Mouse (Mus musculus): ENCODE results near the gene Mad1l1. TPM values are rescaled to one million over a fixed set of nuclear protein-coding genes. Genes with fewer than 3 reads are reported as not detected.

The Mad1l1 gene
- total RNA-seq, 2 experiments from 2014 or later = 8.4 to 8.5 TPM

GRCm38 (mm10) chr5:140221016-140221650 lies 100.2 kb downstream of the Mad1l1 start:
- DNase-seq = peak; percentile 58 to 62

- DNase-seq = no peak
Observed at GRCm38 (mm10) chr5:140219252-140219651, 102.1 kb downstream of the Mad1l1 start.

GRCm38 (mm10) chr5:140217900-140218299 lies 103.5 kb downstream of the Mad1l1 start:
- peak in 1 of 2 experiments; percentile 30 for DNase-seq

GRCm38 (mm10) chr5:140217083-140217482 lies 104.3 kb downstream of the Mad1l1 start:
- peak; percentile 49 to 68 for DNase-seq

DNA sequence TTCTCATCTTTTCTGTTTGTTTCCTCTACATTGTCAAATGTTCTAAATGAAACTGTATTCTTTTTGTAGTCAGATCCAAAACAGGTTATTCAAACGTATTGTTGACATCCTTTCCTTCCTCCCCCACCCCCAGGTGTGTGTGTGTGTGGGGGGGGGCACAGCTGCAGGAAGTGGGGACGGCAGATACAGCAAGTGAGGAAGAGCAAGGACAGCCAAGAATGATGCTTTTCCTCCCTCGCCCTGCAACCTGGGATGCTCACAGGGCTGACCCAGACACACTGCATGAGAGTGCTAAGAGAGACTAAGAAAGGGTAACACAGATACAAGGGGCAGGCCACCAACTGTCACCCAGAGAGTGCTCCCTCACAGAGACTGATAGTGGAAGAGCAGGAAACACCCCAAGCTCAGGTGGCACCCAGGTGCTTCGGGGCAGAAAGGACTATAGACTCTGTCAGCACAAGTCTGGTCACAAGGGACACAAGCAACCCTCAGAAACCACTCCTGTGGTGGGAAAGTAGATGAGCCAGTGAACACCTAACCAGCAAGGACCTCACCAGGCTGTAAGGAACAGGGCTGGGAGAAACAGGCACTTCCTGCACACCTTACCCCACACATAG lies 105.8 kb downstream of the Mad1l1 start:
- no peak for DNase-seq

DNA sequence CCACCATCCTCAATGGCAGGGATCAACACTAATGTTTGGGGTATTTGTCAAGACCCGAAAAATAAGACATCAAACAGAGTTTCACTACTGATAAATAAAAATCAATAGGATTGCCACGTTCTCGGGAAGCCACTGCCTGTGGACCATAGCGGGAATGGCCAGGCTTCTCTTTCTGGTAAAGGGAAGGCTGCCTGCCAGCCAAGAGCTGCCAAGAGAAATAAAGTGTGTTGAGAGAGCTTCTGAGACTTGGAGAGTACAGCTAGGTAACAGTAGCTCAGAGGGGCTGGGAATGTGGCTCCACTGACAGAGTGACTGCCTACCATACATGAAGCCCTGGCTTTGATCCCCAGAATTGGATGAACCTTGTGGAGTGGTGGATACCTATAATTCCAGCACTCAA lies 108.4 kb downstream of the Mad1l1 start:
- peak; percentile 33 to 58 for DNase-seq

DNA sequence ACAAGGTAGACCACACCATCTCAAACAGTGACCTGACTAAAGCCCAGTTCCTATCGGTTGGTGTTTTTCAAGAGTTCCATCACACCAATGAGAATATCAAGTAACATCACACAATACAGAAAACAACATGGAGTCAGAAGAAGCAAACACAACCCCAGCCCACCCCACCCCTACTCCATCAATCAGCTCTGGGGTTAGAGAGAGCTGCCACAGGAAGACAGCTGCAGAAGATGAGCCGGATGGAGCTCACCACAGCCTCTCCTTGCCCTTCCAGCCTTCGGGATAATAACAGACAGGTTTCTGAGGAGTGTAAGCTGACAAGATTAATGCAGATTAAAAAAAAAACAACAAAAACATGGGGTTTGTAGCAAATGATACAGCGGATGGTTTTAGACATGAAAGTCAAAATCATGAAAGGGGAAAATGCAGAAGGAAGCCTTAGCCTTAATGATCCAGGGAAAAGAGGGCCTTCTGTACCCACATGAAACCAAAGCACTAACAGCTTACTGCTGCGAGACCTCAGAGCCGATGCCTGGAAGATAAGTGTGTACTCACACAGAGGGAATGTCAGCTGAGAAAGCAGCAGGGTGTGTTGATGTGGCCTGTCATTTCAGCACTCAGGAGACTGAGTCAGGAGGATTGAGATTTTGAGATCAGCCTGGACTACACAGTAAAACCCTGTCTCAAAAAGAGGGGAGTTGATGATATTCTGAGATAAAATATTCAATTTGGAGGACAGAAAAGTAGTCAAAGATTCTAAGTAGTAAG lies 110.8 kb downstream of the Mad1l1 start:
- DNase-seq = no peak

DNA sequence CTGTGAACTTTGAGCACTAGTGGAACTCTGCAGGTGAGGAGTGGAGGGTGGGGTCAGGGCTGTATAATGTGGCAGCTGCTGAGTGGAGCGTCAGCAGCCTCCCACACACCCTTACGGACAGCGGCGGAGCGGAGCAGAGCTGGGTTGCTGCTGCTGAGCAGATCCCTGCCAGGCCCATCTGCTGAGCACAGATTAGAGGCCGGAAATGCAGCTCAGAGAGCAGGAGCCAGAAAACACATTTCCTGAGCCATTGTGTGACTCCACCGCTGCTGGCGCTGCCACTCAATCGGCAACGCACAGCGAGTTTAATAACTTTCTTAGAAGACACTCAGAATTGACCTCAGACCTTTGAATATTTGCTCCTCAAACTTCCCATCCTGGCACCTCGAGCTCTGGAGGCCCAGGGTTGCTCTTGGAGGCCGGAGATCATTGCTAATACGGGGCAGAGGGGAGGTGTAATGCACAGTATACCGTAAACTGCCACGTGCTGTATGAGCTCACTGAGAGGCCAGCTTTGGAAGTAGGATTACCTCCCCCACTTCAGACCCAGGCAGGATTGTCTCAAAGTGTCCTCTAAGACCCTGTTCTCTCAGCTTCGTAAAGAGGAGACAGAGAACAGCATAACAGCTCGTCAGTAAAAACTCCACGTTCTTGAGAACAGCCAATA lies 112.5 kb downstream of the Mad1l1 start:
- DNase-seq = peak; percentile 72 to 84

GRCm38 (mm10) chr5:140206726-140207703 lies 114.3 kb downstream of the Mad1l1 start:
- peak; percentile 41 to 72 for DNase-seq

DNA sequence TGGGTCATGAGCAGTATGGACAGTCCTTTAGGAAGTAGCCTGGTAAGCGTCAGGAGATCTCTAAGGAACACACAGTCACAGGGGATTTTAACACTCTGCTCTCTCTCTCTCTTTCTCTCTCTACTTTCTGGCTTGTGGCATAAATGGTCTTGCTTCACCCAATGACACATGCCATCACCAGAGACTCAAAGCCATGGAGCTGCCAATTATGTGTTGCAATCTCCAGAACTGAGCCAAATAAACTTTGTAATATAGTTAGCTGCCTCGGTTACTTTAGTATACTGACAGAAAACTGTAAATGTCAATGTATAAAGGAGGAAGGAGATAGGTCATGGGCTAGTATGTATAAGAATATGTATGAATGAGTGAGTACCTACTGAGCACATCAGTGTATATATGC lies 115.4 kb downstream of the Mad1l1 start:
- peak in 1 of 2 experiments; percentile 36 for DNase-seq

DNA sequence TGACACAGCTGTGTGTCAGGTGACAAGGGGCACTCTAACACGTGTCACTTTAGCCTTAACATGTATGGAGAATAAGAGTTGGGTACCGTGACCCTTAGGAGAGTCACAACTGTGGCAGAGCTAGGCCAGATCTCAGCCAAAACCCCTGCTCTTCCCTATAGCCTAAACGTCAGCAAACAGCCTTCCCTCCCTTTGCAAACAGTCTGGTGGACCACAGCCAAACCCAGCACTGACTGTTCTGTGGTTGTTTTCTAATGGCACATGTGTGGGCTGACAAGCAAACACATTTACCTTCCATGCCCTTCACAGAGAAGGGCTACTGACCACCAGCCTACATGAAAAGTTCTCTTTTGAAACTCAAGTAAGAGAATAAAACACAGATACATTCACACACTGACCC lies 116.9 kb downstream of the Mad1l1 start:
- DNase-seq = no peak

- no peak for DNase-seq
Observed at GRCm38 (mm10) chr5:140204037-140204436, 117.3 kb downstream of the Mad1l1 start.

DNA sequence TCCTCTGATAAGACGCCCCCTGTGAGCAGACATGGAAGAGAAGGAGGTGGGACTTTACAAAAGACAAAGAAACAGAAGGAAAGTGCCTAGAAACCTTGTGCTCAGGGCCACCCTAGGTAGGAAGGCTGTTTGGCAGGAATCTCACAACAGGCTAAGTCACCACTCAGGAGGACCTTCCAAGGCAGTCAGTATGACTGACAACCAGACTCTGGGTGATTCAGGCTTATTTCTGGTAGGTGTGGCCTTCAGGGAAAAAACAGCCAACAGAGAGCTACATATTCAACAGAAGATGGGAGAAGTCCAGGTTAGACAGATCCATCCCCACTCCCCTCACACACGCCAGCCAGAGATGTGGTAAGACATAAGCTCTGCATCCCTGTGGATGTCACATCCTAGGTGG lies 118.9 kb downstream of the Mad1l1 start:
- no peak for DNase-seq

GRCm38 (mm10) chr5:140201566-140201965 lies 119.8 kb downstream of the Mad1l1 start:
- no peak for DNase-seq

GRCm38 (mm10) chr5:140201109-140201508 lies 120.2 kb downstream of the Mad1l1 start:
- DNase-seq = no peak

DNA sequence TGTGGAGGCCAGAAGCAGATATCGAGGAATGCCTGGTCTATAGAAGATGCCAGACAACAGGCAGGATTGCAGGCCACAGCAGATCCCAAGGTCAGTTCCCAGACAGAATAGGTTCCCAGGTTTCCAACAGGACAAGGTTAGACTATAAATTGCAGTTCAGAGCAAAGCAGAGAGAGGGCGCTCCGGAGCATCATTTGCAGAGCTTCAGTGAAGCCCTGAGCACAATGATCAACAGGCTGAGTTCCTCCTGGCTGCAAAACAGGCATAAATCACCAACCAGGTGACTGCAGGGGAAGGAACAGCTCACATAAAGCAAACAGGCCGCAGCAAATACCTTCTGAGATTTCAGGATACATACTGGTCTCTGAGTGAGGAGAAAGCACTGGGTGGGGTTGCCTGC lies 123.6 kb downstream of the Mad1l1 start:
- peak; percentile 73 to 94 for DNase-seq

DNA sequence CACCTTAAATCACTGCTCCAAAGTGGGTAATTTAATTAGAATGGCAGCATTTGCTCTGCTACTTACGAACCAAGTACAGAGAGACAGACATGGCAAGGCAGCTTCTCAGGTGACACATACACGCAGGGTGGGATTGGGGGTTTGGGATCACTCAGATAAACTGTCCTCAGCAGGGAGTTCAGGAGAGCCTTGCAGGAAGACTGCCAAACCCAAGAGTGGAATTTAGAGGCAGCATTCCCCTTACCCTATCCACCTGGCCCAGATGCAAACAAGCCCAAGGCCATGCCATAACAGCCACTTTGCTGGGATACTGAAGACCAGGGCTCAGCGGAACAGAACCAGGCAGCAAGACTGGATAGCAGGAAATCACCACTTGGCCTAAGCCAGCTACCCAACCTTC lies 124.9 kb downstream of the Mad1l1 start:
- DNase-seq = no peak

GRCm38 (mm10) chr5:140194173-140194572 lies 127.2 kb downstream of the Mad1l1 start:
- DNase-seq = peak; percentile 38 to 63

- no peak for DNase-seq
Observed at GRCm38 (mm10) chr5:140191539-140191938, 129.8 kb downstream of the Mad1l1 start.

- no peak for DNase-seq
Observed at GRCm38 (mm10) chr5:140186351-140186750, 135.0 kb downstream of the Mad1l1 start.

GRCm38 (mm10) chr5:140185757-140186156 lies 135.6 kb downstream of the Mad1l1 start:
- no peak for DNase-seq
